Mouse (Mus musculus) spleen, postnatal 0 days (tissue): ENCODE results near the gene Acsl4. TPM values are rescaled to one million over a fixed set of nuclear protein-coding genes. Genes with fewer than 3 reads are reported as not detected.

ENCODE experiments used
- polyA plus RNA-seq: library from polyadenylated mRNA; unstranded; fragments of >200 nt; fragmentation: Nextera tagmentation; extraction: Ambion mirVana; gene quantifications from 2 replicates; pipeline ENCODE4 v1.2.1, GENCODE M21; 2015

The Acsl4 gene
- polyA plus RNA-seq, result 10.5 and 10.7 TPM in 2 replicates

DNA sequence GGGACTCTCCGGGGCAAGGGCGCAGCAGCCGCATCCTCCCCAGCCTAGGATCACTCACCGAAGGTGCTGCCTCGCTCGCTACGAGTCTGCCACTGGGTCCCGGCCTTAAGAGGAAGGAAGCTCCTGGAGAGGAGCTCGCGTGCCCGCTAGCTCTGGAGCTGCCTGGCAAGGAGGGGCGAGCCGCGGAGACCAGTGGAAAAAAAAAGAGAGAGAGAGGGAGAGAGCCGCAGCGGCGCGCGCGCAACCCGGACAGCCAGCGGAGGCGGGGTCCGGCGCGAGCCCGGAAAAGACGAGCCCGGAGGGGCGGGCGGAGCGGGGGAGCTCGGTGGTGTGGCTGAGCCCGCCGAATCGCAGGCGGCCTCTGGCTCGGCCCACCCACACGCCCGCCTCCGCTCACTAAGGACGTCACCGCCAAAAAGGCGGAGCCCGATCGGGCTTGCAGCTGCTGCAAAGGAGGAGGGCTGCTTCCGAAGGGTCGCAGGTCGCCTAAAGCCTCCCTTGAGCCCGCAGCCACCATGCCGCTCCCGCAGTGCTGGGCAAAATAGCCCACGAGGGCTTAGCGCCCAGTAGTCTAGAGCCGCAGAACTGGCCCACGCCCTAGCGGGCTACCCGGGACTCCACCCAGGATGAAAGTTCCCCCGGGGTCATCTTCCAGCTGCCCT lies at the start of gene Acsl4:
Gene Acsl4, minus strand, starts transcription at position 289 of the 662 bp plus-strand sequence.

GRCm38 (mm10) chrX:142305869-142306581 lies 84.3 kb downstream of the Acsl4 start, which contains the start of gene Kcne1l:
TSS of gene Kcne1l (minus strand) at chrX:142306294.

Other genes with a start within 250 kb of the Acsl4 start
- 0.02 TPM in 1 of 2 replicates, not detected in the other for gene Gucy2f, start 193.6 kb downstream of the Acsl4 start, polyA plus RNA-seq
- gene Nxt2, start 163.8 kb downstream of the Acsl4 start, polyA plus RNA-seq, result 6.4 and 7.0 TPM in 2 replicates
- 14.3 and 17.2 TPM in 2 replicates for gene Kcne1l, start 84.2 kb downstream of the Acsl4 start, polyA plus RNA-seq